23 mouse cellular contexts compared by ENCODE assay signal in the genomic region with DNA sequence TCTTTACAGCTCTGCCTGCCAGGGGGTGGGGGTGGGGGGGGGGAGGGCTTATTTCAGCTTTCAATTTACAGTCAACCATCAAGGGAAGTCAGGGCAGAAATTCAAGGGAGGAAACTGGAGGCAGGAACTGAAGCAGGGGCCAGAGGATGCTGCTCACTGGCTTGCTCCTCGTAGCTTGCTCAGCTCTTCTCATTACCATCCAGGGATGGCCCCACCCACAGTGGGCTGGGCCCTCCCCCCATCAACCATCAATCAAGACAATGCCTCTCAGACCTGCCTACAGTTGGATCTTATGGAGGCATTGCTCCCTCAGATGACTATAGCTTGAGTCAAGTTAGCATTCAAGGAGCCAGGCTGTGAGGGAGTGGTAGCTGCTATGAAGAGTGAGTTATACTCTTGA. TPM values are rescaled to one million over a fixed set of nuclear protein-coding genes. Genes with fewer than 3 reads are reported as not detected.
DNase-seq lines count a peak whose midpoint lies in the region; TF ChIP-seq lines count a peak whose summit lies in the region.
"Had no signal": no experiment of that assay in that cellular context is flagged by ENCODE, and none has a peak within 500 bp of the region (broad histone marks: within the 10 kb centered on the region; RNA-seq: fewer than 3 reads in every experiment).

No protein-coding gene starts in this region.

- no peak overlapping the region for H3K27ac ChIP-seq in cerebellum, adult 2 months (ENCODE audit: insufficient read depth, low read length)
- H3K27ac ChIP-seq: embryonic facial prominence, embryonic 10.5 days; embryonic facial prominence, embryonic 12.5 days; forebrain, embryonic 13.5 days; forebrain, embryonic 15.5 days had no signal

- no peaks in the 10 kb centered on the region for H3K27me3 ChIP-seq in cerebellum, adult 2 months (ENCODE audit: control insufficient read depth, insufficient read depth, low read length)
- H3K27me3 ChIP-seq: embryonic facial prominence, embryonic 12.5 days; forebrain, embryonic 15.5 days had no signal

- peaks cover 23% of the 10 kb centered on the region for H3K4me1 ChIP-seq in cerebellum, adult 2 months (ENCODE audit: control insufficient read depth, insufficient read depth, low read length)

- 94% methylated on average over 1 of the region's 1 CpGs for WGBS in cerebellum, adult 2 months

- no peak for TF ChIP-seq CTCF in cerebellum, adult 2 months (IDR thresholded peaks at IDR 0.05; ENCODE audit: borderline replicate concordance, insufficient read depth, low read depth, low read length)

- no peak for TF ChIP-seq POLR2A in cerebellum, adult 2 months (IDR thresholded peaks at IDR 0.05; ENCODE audit: borderline replicate concordance, insufficient read depth, low read length)

- DNase-seq in cerebellum, adult 11-12 months = peak; percentile 26
- DNase-seq in cerebellum, adult 2 months = no peak
- DNase-seq in ES-CJ7 (ENCODE audit: low read depth, low spot score) (peak; percentile 56), ZHBTc4 (ENCODE audit: low read depth, low spot score) (peak; percentile 76), MN1 (ENCODE audit: low spot score) (no peak)
- no peak for DNase-seq in gastrocnemius, adult 8-10 months (ENCODE audit: low spot score in 2 of 2)
- DNase-seq: adrenal gland, adult 8-10 months had no signal

- no peak overlapping the region for H3K4me3 ChIP-seq in cerebellum, adult 2 months (replicated peaks; ENCODE audit: insufficient read depth, low read depth, low read length)
- H3K4me3 ChIP-seq: embryonic facial prominence, embryonic 10.5 days; embryonic facial prominence, embryonic 12.5 days; forebrain, embryonic 13.5 days; forebrain, embryonic 15.5 days had no signal

RNA-seq across cellular contexts. Expression of a gene that starts 19.2 kb away (rescaled TPM):
- polyA plus RNA-seq in cerebellum, adult 2 months (2012; rRNA removed) = not detected in 2 replicates
- total RNA-seq in gastrocnemius, adult 8-10 months (2022) = not detected
- total RNA-seq: adrenal gland, adult 18-20 months; adrenal gland, adult 8-10 months; adrenal gland, postnatal 14 days; adrenal gland, postnatal 36 days; CH12.LX; ES-E14; forebrain, postnatal 0 days; MEL had no signal
- polyA plus RNA-seq: activated CD4-positive, CD25-positive, alpha-beta regulatory T cell, adult 4 months; CD4-positive, CD25-positive, alpha-beta regulatory T cell, adult 4 months; embryonic facial prominence, embryonic 10.5 days; embryonic facial prominence, embryonic 12.5 days; embryonic facial prominence, embryonic 14.5 days; forebrain, embryonic 11.5 days; forebrain, embryonic 13.5 days; forebrain, embryonic 15.5 days; forebrain, postnatal 0 days; Patski had no signal

Comparison
In these comparisons a context has a peak if more than half of its experiments do, and no peak if none do; other contexts are left out.
1. DNase-seq: peak in cerebellum, adult 11-12 months (single experiment), ES-CJ7 (single experiment) and ZHBTc4 (single experiment); none in cerebellum, adult 2 months (0 of 2), MN1 (single experiment) and gastrocnemius, adult 8-10 months (0 of 2).